Mouse (Mus musculus) limb, embryonic 13.5 days (tissue): Measurements from ENCODE around the gene Syt1. TPM values are rescaled to one million over a fixed set of nuclear protein-coding genes. Genes with fewer than 3 reads are reported as not detected.

Experiments used
- ATAC-seq: fragments of 200-750 bp; cut with Nextera tagmentation; 2 replicates; pipeline ENCODE4 v1.8.0; 2017; ENCODE audit warnings: low read depth, moderate number of reproducible peaks, moderate TSS enrichment; ENCODE audit not compliant: low FRiP score
- H3K27ac ChIP-seq: fragments of 300-500 bp; sonication (generic); 2 replicates; pipeline ENCODE4 v1.5.1; 2015; ENCODE audit warnings: inconsistent platforms, mild to moderate bottlenecking, moderate library complexity
- H3K27me3 ChIP-seq: fragments of 300-500 bp; sonication (generic); 2 replicates; pipeline ENCODE4 v1.6.1; 2015; ENCODE audit warnings: mild to moderate bottlenecking, inconsistent platforms
- H3K36me3 ChIP-seq: fragments of 300-500 bp; sonication (generic); 2 replicates; pipeline ENCODE4 v1.6.1; 2015; ENCODE audit warnings: inconsistent platforms, mild to moderate bottlenecking, moderate library complexity
- H3K4me1 ChIP-seq: fragments of 300-500 bp; sonication (generic); 2 replicates; pipeline ENCODE4 v1.6.1; 2015; ENCODE audit warnings: inconsistent platforms
- H3K4me2 ChIP-seq: fragments of 300-500 bp; sonication (generic); replicated peaks from 2 replicates; pipeline ENCODE4 v1.6.1; 2015; ENCODE audit warnings: inconsistent platforms, mild to moderate bottlenecking, moderate library complexity
- H3K4me3 ChIP-seq: fragments of 300-500 bp; sonication (generic); 2 replicates; pipeline ENCODE4 v1.5.1; 2015; ENCODE audit warnings: moderate library complexity, mild to moderate bottlenecking, inconsistent platforms
- H3K9ac ChIP-seq: fragments of 300-500 bp; sonication (generic); 2 replicates; pipeline ENCODE4 v1.6.1; 2015; ENCODE audit warnings: mild to moderate bottlenecking, inconsistent platforms
- H3K9me3 ChIP-seq: fragments of 300-500 bp; sonication (generic); 2 replicates; pipeline ENCODE4 v1.6.1; 2016; ENCODE audit warnings: inconsistent platforms
- WGBS: fragments of 180-500 bp; shearing (Covaris S2); methylation state at CpG from one replicate; pipeline ENCODE4 v1.1.7; 2015; 5-methylcytosine and 5-hydroxymethylcytosine counted together
- polyA plus RNA-seq: library from polyadenylated mRNA; unstranded; fragments of >200 nt; fragmentation: Nextera tagmentation; extraction: Ambion mirVana; gene quantifications from 2 replicates; pipeline ENCODE4 v1.2.1, GENCODE M21; 2015

Syt1 gene
- polyA plus RNA-seq, 1 experiment from 2014 or later = 2.1 TPM

DNA sequence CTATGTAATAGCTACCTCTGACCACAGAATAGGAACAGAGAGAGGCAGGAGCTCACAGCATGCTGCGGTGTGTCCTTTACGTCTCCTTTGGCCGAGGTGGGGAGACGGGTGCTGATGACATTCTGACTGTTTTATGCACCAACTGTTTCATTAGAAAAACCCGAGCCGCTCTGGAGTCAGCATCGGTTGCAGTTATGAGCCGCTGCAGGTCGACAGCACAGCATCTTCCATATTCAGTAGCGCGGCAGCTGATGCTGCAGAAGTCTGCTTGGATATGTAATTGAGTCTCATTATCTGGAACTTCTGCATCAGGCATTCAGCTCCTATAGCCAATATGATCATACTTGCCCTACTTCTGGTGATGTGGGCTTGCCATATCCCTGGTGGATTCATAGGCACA is 485.3 kb downstream of the Syt1 start:
- Histone ChIP-seq H3K4me2 (no peak overlapping the region), H3K9me3 (no peaks in the 10 kb centered on the region), H3K36me3 (no peaks in the 10 kb centered on the region), H3K4me3 (no peak overlapping the region), H3K9ac (no peak overlapping the region), H3K27me3 (no peaks in the 10 kb centered on the region), H3K4me1 (0 out of 2 replicates have a peak, but pooled peaks cover 8% of the 10 kb centered on the region), H3K27ac (no peak overlapping the region)
- no peak for ATAC-seq
- 86% methylated on average over 11 of the region's 11 CpGs for WGBS

DNA sequence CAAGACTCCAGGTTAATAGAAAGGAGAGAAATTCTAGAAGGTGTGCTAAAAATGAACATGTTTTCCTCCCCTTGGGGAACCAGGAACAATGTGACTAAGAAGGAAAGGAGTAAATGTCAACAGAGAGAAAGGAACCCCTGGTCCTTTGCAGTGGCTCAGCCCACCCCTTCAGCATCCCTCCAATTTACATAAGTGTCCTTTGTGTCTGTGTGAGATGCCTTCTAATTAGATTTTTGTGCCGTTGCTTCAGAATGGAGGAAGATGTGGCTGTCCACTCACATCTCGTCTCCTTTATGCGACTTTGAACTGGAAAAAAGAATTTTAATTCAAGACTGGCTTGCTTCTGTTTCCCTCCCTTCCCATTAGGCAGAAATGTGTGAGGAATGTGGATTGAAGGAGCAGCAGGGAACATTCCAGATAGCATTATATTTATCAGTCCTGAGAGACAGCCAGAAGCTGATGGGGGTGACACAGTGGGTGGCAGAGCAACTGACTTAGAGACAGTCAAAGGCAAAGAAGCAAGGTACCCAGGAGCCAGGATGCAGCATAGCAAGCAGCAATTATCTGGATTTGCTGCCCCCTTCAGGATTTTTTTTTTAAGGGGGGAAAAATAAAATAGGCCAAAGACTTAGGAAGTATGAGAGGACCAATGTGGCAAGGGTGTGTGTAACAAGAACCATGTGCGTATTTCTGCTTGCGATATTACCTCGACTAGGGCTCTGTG is 486.3 kb downstream of the Syt1 start:
- H3K9me3 ChIP-seq = no peaks in the 10 kb centered on the region
- H3K27me3 ChIP-seq = no peaks in the 10 kb centered on the region
- H3K4me3 ChIP-seq = no peak overlapping the region
- no peak overlapping the region for H3K9ac ChIP-seq
- WGBS = 45% methylated on average over 6 of the region's 6 CpGs
- H3K4me1 ChIP-seq = 0 out of 2 replicates have a peak, but pooled peaks cover 8% of the 10 kb centered on the region
- ATAC-seq = no peak
- no peaks in the 10 kb centered on the region for H3K36me3 ChIP-seq
- H3K27ac ChIP-seq = no peak overlapping the region
- no peak overlapping the region for H3K4me2 ChIP-seq

DNA sequence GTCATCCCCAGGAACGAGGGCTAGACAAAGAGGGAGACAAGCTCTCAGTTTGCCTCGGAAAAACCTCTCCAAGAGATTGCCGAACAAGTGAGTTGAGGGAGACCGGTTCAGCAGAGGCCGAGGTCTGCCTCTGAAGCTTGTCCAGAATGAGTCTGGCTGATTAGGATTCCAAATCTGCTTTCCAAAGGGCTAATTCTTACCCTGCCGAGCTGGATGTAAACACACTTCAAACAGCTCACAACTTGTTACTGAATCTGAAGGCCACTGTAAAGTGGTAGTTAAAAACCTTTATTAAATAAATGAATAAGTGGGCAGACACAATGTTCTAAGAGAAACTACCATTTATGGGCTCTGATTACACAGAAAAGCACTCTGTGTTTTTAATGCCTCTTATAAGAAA is 491.6 kb downstream of the Syt1 start:
- no peak for ATAC-seq

DNA sequence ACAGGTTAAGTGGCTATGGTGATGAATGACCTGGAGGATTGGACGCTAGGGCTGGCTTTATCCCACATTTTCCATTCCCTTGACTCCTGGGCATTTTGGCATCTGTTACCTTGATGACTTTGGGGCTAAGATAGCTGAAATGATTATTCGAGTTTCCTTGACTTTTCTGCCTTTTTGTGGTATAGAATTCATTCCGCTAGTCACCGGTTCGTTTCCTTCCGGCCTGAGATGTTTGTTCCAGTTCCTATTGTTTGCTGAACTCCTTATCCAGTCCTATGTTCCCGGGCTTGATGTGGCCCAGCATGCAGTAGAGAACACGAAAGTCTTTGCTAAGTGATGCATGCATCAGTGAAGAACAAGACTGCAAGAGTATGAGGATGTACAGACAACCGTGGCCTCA is 493.7 kb downstream of the Syt1 start:
- no peak overlapping the region for H3K4me2 ChIP-seq
- H3K36me3 ChIP-seq = no peaks in the 10 kb centered on the region
- no peaks in the 10 kb centered on the region for H3K4me1 ChIP-seq
- no peaks in the 10 kb centered on the region for H3K9me3 ChIP-seq
- no peak overlapping the region for H3K27ac ChIP-seq
- no peak for ATAC-seq
- WGBS = 87% methylated on average over 9 of the region's 9 CpGs
- H3K4me3 ChIP-seq = no peak overlapping the region
- no peak overlapping the region for H3K9ac ChIP-seq
- H3K27me3 ChIP-seq = no peaks in the 10 kb centered on the region

More for the DNA sequence above, 491.6 kb downstream of the Syt1 start:
- no peak overlapping the region for H3K4me3 ChIP-seq
- H3K9ac ChIP-seq = no peak overlapping the region
- H3K9me3 ChIP-seq = no peaks in the 10 kb centered on the region
- H3K27ac ChIP-seq = no peak overlapping the region
- no peaks in the 10 kb centered on the region for H3K27me3 ChIP-seq
- no peaks in the 10 kb centered on the region for H3K36me3 ChIP-seq
- 27% methylated on average over 6 of the region's 6 CpGs for WGBS
- 0 out of 2 replicates have a peak, but pooled peaks cover 3% of the 10 kb centered on the region for H3K4me1 ChIP-seq
- no peak overlapping the region for H3K4me2 ChIP-seq

DNA sequence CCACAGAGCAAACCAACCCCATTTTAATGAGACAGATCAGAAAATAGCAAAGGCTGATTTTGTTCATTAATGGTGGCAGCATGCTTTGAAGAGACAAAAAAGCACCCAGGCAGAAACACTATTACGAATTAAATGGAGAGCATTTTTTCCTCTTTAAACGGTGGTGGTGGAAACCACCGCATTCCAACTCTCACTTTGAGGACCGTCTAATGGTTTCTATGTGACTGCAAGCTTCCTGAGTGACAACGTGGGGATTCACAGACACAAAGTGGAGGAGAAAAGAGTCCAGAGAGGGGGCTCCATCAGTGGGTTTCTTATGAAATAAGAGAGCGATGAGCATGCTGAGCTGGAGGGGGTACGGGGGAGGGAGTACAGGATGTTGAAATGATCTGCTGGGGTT is 496.1 kb downstream of the Syt1 start:
- H3K4me1 ChIP-seq = no peaks in the 10 kb centered on the region
- no peak overlapping the region for H3K4me2 ChIP-seq
- no peak overlapping the region for H3K4me3 ChIP-seq
- 68% methylated on average over 7 of the region's 7 CpGs for WGBS
- H3K9ac ChIP-seq = no peak overlapping the region
- no peaks in the 10 kb centered on the region for H3K27me3 ChIP-seq
- H3K9me3 ChIP-seq = no peaks in the 10 kb centered on the region
- no peaks in the 10 kb centered on the region for H3K36me3 ChIP-seq
- no peak overlapping the region for H3K27ac ChIP-seq
- ATAC-seq = no peak

DNA sequence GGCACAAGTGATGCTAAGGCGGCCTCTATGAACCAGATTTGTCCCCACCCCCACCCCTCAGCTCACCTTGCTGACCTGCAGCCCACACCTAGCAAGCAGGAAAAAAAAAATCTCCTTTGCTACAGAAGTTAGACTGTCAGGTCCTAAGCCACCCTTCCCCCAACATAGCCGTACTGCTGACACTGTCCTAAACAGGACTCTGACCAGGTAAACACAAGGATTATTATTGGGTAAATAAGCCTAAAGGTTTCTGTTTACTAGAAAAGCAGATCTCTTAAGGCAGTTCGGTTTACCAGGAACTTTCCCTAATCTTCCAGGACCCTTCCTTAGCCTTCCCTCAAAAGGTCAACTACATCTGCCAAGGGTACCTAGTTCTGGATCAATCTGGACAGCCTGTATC is 501.2 kb downstream of the Syt1 start:
- 81% methylated on average over 3 of the region's 3 CpGs for WGBS
- no peak overlapping the region for H3K4me3 ChIP-seq
- peaks cover 9% of the 10 kb centered on the region for H3K4me1 ChIP-seq
- H3K4me2 ChIP-seq = no peak overlapping the region
- ATAC-seq = no peak
- H3K9me3 ChIP-seq = no peaks in the 10 kb centered on the region
- H3K36me3 ChIP-seq = no peaks in the 10 kb centered on the region
- no peaks in the 10 kb centered on the region for H3K27me3 ChIP-seq
- no peak overlapping the region for H3K27ac ChIP-seq
- H3K9ac ChIP-seq = no peak overlapping the region

DNA sequence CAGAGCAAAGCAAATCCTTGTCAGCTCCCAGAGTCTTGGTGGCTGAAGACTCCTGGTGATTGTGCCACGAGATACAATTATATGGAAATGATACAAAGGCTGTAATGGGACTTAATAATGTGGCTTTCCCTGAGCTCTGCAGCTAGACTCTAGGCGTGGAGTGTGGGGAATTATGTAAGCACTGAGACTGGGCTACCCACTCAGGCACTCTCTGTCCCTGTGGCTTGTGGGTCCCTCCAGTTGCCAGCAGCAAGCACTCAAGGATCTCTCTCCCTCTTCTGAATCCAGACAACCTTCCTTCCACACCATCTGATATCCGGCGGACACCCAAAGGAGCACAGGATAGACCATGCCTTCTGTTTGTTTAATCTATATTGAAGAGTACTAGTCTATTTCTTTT is 503.9 kb downstream of the Syt1 start:
- no peaks in the 10 kb centered on the region for H3K36me3 ChIP-seq
- H3K4me2 ChIP-seq = no peak overlapping the region
- peaks cover 15% of the 10 kb centered on the region for H3K4me1 ChIP-seq
- no peaks in the 10 kb centered on the region for H3K27me3 ChIP-seq
- no peak for ATAC-seq
- H3K9me3 ChIP-seq = no peaks in the 10 kb centered on the region
- H3K9ac ChIP-seq = no peak overlapping the region
- H3K4me3 ChIP-seq = no peak overlapping the region
- no peak overlapping the region for H3K27ac ChIP-seq
- 83% methylated on average over 4 of the region's 4 CpGs for WGBS

DNA sequence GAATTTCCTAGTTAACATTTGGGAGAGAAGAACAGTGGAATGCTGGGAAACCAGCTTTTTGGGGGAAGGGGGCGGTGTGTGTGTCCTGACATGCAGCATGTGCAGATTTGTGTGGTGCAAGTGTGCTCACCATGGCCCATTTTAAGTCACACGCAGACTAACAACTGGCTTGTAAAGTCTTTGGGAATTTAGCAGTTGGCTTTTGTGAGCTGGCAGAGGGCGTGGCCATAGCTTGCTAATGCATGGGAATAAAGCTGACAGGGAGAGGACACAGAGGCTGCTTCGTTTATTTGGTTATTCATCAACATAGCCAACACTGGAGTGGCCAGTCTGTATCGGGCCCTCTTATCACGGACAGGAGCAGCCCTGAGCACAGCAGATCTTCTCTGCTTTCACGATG is 505.9 kb downstream of the Syt1 start:
- peaks cover 15% of the 10 kb centered on the region for H3K4me1 ChIP-seq
- H3K9ac ChIP-seq = no peak overlapping the region
- peak; percentile 64; the same call in 1 of the 2 replicates for ATAC-seq
- H3K27ac ChIP-seq = no peak overlapping the region; the same call in 1 of the 2 replicates
- H3K9me3 ChIP-seq = no peaks in the 10 kb centered on the region
- peak overlapping the region; percentile 12 for H3K4me2 ChIP-seq
- H3K36me3 ChIP-seq = no peaks in the 10 kb centered on the region
- 58% methylated on average over 7 of the region's 7 CpGs for WGBS
- no peak overlapping the region for H3K4me3 ChIP-seq
- H3K27me3 ChIP-seq = no peaks in the 10 kb centered on the region

DNA sequence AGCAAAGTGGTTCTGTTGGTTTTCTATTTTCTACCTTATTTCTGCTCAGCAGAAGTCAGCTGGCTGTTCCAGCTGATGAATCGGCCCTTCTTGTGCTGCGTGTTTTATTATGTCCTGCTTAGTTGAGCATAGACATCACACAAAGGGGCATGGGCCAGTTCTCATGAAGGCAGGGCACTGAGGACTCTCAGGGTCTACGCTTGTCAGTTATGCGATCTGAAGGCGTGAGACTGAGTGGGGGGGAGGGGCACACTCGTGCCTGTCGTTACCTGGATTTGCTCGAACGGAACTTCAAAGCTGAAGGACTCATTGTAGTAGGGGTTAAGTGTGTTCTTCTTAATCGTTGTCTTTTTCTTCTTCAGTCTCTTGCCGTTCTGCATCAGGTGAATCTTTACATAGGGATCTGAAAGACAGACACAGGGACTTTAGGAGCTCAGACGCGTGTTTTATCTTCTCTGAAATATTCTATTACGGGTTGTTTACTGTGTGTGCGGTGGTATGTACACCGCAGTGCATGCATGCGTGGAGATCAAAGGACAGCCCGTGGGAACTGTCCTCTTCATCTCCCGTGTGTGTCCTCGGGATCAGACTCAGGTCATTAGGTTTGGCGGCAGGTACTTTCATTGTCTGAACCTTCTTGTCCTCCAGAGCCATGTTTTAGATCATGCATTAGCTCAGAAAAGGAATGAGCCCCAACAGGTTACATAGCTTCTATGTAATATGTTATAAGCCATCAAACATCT is 506.5 kb downstream of the Syt1 start:
- Histone ChIP-seq H3K27ac (no peak overlapping the region), H3K27me3 (no peaks in the 10 kb centered on the region), H3K36me3 (no peaks in the 10 kb centered on the region), H3K4me3 (no peak overlapping the region), H3K4me1 (peaks cover 15% of the 10 kb centered on the region), H3K4me2 (peak overlapping the region; percentile 12), H3K9ac (no peak overlapping the region), H3K9me3 (no peaks in the 10 kb centered on the region)
- ATAC-seq = peak; percentile 20; the same call in 1 of the 2 replicates
- WGBS = 56% methylated on average over 21 of the region's 21 CpGs

DNA sequence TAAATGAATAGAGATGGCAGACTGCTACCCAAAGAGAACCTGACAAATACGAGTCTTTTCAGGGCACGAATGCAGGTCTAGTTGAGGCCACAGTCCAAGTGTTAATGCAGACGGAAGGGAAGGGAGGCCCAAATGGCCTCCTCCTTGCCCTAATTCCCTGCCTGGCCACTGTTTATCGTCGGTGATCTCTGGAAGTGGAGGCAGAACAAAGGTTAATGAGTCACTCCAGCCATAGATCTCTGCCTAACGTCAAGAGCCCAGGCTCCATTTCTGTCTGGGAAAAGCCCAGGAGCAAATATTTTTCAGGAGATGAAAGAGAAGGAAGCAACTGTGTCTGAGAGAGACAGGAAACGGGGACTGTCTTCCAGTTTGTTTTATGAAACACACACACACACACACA is 520.6 kb downstream of the Syt1 start:
- H3K9me3 ChIP-seq = no peaks in the 10 kb centered on the region
- no peak for ATAC-seq
- 31% methylated on average over 7 of the region's 7 CpGs for WGBS
- H3K4me3 ChIP-seq = no peak overlapping the region
- H3K9ac ChIP-seq = no peak overlapping the region
- H3K4me2 ChIP-seq = no peak overlapping the region
- no peaks in the 10 kb centered on the region for H3K4me1 ChIP-seq
- H3K36me3 ChIP-seq = no peaks in the 10 kb centered on the region
- no peaks in the 10 kb centered on the region for H3K27me3 ChIP-seq
- H3K27ac ChIP-seq = no peak overlapping the region

DNA sequence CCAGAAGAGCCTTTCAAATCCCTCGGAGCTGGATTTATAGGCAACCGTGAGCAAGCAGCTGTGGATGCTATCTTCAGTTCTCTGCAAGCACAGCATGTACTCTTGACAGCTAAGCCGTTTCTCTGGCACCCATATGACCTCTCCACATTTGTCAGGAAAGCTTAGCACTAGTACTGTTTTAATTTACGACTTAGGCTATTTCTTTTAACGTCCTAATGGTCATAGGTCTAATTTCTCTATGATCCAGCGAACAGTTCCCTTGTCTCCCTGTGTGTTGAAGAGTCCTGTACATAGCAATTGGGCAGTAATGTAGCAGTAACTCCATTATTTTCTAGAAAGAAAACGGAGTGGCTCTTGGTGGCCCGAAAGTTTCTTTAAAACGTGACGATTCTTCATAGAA is 526.8 kb downstream of the Syt1 start:
- H3K4me2 ChIP-seq = no peak overlapping the region
- ATAC-seq = no peak

DNA sequence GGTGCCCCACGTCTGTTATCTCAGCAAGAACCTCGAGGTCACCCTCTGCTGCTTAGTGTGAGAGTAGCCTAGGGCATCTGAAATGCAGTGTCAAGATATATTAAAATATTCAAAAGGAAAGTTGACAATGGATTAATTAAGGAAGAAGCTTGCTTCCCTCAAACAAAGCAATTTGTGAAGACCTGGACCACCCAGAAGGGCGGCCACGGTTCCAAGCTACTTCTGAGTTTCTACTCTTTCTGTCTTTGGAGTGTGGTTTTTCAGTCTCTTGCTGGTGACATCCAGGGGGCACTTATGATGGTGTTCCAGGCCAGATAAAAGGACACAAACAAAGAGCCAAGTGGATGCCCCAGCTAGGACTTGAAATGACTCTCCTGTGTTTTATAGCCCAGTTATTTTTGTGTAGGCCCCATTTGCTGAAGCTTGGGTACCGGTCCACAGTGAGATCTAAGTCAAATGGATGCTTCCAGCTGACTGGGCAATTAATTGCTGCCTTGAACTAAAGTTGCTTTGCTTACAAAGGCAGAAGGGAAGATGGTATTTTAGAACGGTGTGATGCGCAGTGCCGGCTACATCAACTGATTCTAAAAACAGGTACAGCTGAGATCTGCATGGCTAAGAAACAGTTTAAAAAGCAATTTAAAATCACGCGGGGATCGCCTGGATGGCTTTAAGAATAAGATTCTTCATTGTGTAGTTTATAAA is 530.5 kb downstream of the Syt1 start:
- no peak overlapping the region for H3K4me3 ChIP-seq
- no peak overlapping the region for H3K9ac ChIP-seq
- no peak for ATAC-seq
- H3K4me2 ChIP-seq = no peak overlapping the region
- WGBS = 81% methylated on average over 11 of the region's 11 CpGs
- H3K27ac ChIP-seq = no peak overlapping the region
- no peaks in the 10 kb centered on the region for H3K36me3 ChIP-seq
- H3K9me3 ChIP-seq = no peaks in the 10 kb centered on the region
- H3K27me3 ChIP-seq = no peaks in the 10 kb centered on the region
- H3K4me1 ChIP-seq = no peaks in the 10 kb centered on the region

More for the DNA sequence above, 526.8 kb downstream of the Syt1 start:
- 55% methylated on average over 10 of the region's 10 CpGs for WGBS
- no peak overlapping the region for H3K9ac ChIP-seq
- no peak overlapping the region for H3K27ac ChIP-seq
- H3K4me3 ChIP-seq = no peak overlapping the region
- no peaks in the 10 kb centered on the region for H3K4me1 ChIP-seq
- no peaks in the 10 kb centered on the region for H3K36me3 ChIP-seq
- H3K27me3 ChIP-seq = no peaks in the 10 kb centered on the region
- no peaks in the 10 kb centered on the region for H3K9me3 ChIP-seq
